Mouse (Mus musculus) E14TG2a.4 (cell line): ENCODE data around the gene Pfn2.

Source experiments
- CTCF ChIP-seq: conservative IDR thresholded peaks from 2 replicates; pipeline ENCODE4 v1.5.1; 2014; ENCODE audit warnings: low read length
- POU5F1 ChIP-seq: IDR thresholded peaks from 2 replicates; pipeline ENCODE4 v1.6.1; 2014; ENCODE audit warnings: low read length, borderline replicate concordance

GRCm38 (mm10) chr3:57833585-57833984 lies 14.3 kb downstream of the Pfn2 start:
- TF ChIP-seq CTCF, result no peak
- TF ChIP-seq POU5F1, result no peak
